Mouse (Mus musculus) ovary, postnatal 14 days (tissue): Measurements from ENCODE around the gene Klc2.
A peak's percentile ranks its signal among the peaks of the same experiment; 100 is the strongest.
"Not testable (repeated sequence)": the region's sequence is repeated elsewhere in the genome, so short reads cannot be mapped to it uniquely, and the experiment has no call there.

Experiments
- DNase-seq: peaks from one replicate; pipeline ENCODE4 v3.0.0; 2022; ENCODE audit warnings: low spot score

Gene Klc2

DNA sequence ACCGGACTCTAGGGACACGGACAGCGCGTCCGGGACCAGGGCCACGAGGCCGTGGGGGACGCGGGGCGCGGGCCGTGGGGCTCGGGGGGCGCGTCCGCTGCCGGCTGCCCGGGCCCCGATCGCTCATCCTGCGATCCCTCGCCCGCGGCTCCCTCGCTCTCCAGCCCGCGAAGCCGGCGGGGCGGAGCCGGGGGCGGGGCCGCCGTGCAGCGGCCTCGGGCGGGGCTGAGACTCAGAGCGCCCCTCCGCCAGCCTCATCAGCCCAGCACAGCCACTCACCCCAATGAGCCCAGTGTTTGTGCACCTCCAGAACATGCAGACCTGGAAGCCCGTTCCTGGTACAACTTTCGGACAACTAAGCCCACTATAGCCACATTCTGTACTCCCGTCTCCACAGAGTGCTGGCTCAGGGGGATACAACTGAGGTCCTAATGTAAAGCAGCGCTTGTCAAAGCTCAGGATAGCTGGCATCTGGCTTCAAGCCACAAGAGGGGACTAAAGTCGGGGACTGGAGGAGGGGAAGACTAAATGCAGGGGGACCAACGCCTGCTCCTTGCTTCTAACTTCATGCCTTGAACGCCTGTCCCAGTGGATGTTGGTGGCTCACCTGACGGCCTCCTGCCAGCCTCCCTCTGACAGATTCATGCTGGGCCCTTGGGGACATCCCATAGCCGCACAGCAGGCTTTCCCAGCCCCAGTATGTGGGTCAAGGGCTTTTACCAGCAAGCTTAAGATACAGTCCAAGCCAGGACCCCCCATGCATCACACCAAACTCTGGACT lies 19.8 kb downstream of the Klc2 start, which contains the start of gene Cnih2:
Gene Cnih2, minus strand, starts transcription at position 159 of the 781 bp plus-strand sequence.
- peak; percentile 55 for DNase-seq

DNA sequence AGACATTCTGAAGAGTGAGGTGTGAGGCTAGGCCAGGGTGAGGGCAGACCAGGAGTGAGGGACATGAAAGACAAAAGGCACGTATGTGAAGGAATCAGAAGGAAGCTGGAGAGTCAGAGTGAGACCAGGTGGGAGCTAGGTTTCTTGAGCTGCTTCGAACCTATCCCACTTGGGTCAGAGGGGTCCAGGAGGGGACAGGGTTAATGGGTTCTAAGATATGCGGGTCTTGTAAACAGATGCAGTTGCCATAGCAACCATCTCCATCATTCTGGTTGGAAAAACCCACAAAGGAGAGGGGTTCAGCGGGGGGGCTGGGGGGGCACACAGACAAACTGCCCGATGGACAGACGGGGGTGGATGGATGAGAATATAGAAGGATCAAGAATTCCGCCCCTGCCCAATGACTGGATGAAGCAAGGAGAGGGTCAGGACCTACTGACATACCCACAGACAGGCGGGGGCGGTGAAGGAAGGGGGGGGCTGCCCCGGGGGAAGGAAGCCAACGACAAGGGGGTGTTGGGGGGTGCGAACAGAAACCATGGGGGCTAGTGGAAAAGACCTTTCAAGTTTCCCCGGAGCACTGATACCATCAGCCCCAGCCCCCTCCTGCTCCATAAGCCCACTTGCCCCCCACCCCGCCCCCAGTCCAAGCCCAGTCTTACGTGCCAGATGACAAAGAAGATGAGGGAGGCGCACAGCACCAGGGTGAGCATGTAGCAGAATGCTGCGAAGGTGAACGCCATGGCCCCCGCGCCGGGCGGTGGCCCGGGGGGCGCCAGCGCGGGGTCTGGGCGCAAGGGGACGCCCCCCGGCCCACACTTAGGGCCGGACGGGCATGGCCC lies 20.6 kb downstream of the Klc2 start:
- no peak for DNase-seq

DNA sequence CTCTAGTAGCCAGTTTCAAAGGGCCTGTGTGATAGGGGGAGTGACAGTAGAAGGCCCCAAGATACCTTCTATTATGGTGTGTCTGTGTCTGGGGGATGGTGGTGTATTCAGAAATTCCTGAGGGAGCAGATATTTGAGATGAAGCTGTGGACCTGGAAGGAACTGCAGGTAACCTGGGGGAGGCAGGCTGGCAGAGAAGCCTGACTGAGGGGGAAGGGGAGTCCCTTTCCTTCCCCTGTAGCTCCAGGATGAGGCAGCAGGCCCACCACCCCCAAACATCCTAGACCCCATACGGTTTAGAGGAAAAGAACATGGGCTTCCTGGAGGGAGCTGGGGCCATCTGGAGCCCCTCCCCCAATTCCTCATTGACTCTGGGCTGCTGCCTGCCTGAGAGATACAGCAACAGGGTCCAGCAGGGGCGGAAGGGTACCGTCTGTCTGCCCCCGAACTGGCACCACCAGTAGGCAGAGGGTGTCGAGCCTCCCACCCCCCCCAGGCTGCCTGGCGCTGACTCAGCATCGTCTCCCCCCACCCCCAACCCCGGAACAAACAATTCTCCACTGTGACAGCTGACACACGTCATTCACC lies 22.4 kb downstream of the Klc2 start:
- DNase-seq: no peak

DNA sequence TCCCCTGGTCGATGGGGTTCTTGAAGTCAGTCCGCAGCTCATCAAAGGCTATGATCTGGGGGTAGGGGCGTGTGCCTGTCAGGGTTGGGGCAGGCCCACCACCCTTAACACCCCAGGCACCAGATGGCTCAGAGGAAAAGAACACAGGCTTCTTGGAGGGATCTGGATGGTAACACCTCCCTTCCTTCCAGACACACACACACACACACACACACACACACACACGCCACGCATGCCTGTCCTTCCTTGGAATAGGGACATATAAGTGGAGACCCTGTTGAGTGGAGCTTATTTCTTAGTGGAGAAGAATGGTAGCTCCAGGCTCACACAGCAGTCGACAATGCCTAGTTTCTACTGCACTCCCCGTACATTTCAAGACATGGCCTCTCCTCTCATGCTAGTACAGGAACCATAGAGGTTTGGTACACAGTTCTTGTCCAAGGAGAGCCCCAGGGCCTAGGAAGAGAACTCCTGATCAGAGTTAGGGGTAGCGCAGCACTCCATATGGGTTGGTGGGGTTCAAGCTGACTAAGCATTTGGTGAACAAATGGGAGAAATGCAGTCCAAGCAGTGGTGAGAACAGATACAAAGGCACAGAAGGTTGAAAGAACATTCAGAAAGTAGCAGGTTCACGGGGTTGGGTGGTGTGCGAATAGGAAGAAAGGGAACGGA lies 23.5 kb downstream of the Klc2 start:
- DNase-seq: no peak

DNA sequence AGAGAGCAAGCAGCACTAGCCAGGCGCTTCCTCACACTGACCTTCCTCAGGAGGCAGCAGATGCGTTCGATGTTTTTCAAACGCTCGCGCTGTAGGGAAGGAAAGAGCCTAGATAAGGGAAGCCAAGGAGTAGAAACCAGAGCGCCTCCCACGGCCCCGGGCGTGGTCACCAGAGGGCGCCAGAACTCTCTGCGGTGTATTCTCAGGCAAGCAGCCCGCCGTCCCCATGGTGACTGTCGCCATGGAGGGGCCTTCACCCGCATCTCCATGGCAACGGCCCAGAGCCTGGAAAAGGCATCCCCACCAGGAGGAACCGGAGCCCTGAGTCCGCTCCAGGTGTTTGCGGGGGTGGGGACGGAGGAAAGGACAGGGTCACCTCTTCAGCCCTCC lies 24.1 kb downstream of the Klc2 start:
- peak; percentile 92 for DNase-seq

DNA sequence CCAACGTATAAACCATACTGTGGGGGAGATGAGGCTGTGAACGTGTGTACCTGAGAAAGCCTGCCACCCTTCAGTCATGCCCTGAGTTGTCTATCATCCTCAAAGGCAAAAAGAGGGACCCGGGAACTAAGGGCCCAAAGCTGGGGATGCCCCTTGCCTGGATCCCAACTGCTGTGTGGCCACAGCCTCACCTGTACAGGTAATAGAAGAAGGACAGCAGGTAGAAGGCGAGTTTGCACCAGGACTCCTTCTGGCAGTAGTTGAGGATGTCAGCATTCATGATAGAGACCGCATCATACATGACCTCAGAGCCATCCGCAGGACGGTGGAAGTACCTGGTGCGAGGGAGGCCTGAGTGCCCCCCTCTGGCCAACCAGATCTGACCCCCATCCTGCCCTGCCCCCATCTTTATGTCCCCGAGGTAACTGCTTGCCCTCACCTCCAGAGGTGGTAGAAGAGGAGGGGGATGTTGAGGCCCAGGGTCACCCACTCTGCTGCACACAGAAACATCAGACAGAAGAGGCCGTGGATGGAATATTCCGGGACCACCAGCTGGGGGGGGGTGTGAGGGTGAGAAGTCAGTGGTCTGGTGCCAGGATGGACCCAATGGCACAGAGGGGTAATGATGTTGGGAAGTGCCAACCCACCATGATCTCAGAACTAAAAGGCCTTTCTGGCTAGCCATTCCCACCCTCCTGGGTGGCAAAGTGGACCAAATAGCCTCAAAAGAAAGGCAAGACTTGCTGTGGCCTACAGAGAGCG lies 24.7 kb downstream of the Klc2 start:
- no peak for DNase-seq

DNA sequence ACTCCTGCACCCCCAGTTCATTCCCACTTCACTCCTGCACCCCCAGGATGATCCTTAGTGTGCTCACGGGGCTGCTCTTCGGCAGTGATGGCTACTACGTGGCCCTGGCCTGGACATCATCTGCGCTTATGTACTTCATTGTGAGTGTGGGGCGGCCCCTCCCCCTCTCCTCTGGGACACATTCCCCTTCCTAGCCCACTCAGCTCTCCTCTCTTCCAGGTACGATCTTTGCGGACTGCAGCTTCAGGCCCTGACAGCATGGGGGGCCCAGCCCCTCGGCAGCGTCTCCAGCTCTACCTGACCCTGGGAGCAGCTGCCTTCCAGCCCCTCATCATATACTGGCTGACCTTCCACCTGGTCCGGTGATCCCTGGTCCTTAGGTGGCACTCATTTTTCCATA lies 26.3 kb downstream of the Klc2 start:
- no peak for DNase-seq

DNA sequence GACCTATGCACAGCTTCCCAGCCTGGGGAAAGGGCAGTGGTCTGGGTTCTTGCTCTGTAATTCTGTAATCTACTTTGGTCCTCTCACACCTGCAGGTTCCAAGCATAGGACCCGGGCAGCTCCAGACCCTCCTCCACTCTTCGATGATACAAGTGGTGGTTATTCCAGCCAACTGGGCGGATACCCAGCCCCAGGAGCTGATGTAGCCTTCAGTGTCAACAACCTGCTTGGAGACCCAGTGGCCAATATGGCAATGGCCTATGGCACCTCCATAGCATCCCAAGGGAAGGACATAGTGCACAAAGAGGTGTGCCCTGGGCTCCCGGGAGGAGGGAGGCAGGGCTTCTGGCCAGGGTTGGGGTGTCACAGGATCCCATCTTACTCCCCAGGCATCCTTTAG lies 29.0 kb downstream of the Klc2 start:
- no peak for DNase-seq

DNA sequence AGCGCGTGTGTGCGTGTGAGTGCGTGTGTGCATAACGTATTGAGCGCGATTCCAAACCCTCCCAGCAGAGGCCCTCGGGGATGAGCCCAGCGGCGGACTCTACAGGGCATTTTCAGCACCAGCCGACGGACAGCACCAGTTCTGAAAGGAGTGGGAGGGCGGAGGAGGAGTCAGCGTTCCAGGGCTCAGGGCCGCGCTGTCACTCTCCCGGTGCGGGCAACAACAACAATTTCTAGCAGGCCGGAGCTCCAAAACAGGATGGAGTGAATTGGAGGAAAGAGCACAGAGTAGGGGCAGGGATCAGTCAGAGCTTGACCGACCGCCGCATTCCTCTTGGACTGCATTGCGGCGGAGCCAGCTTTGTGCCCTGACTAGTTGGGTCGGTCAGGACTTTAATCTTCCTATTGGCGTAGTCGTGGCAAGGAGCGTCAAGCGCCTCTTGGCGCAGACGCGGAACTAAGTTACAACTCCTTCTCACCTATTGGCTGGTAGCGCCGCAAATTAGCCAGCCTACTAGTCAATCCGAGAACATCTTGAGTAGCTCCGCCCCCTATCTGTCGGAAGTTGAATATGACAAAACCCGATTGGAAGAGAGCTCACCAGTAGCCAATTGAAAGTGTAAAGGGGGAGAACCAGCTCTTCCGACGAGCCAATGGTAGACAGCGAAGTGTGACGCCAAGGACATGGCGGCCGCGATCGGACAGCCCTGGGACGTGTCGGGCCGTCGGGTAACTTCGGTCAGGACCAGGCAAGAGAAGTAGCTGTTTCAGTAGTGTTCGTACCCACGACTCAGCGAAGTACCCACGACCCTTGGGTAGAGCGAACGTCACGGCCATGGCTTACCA lies 30.3 kb downstream of the Klc2 start, which contains the start of gene Yif1a:
Gene Yif1a, plus strand, starts transcription at position 655 of the 845 bp plus-strand sequence.
- DNase-seq: peak; percentile 93

DNA sequence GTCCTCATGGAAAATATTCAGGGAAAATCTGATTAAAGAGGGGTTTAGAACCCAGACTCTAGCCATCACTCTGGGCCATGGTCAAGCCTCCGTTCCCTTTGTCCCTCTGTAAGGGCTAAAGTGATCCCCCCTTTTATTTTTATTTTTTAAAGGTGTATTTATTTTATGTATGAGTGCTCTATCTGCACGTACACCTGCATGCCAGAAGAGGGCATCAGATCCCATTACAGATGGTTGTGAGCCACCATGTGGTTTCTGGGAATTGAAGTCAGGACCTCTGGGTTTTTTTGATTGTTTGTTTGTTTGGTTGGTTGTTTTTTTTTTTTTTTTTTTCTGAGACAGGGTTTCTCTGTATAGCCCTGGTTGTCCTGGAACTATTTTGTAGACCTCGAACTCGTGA lies 31.8 kb downstream of the Klc2 start:
- not testable (repeated sequence) for DNase-seq

DNA sequence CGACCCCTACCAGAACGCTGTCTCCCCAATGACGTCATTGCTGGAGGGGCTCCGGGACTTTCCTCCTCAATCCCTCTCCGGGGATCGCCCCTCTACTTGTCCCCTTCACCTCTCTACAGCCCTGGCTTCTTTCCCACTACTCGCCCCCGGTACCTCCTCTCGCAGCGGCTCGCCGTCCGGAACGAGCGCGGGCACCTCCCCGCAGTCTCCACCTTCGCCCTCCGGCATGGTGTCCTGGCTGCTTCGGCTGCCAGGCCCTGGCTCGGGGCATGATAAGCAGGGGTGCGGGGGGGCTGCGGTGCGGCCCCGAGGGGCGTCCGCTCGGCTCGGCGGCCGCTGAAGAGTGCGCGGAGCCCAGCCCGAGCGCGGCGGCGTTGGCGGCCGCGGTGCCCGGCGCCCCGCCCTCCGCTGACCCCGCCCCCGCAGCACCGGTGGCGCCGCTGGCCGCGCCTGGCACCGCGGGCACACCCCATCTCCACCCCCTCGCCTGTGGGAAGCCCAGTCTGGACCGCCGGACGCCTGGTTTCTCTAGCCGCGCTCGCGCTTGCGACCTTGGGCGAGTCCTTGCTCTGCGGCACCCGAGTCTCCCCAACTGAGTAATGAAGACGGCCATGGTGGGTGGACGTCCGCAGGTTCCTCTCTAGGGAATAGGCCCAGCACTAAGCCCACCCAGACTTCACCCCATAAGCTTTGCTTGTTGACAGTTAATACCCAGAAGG lies 33.1 kb downstream of the Klc2 start, which contains the start of gene Tmem151a:
Gene Tmem151a, minus strand, starts transcription at position 387 of the 719 bp plus-strand sequence.
- no peak for DNase-seq

DNA sequence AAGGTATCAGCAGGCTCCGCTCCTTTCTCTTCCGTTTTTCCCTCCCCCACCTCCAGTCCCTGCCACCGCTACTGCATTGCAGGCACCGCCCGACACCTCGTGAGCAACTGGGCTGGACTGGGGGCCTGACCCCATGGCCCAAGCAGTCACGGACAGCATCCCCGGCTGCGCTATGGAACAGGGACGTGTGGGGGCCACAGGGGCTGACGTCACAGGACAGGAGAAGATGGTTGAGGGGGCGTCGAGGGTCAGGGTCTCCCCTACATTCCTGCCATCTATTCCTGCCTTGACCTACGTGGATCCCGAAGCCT lies 33.6 kb downstream of the Klc2 start:
- no peak for DNase-seq

DNA sequence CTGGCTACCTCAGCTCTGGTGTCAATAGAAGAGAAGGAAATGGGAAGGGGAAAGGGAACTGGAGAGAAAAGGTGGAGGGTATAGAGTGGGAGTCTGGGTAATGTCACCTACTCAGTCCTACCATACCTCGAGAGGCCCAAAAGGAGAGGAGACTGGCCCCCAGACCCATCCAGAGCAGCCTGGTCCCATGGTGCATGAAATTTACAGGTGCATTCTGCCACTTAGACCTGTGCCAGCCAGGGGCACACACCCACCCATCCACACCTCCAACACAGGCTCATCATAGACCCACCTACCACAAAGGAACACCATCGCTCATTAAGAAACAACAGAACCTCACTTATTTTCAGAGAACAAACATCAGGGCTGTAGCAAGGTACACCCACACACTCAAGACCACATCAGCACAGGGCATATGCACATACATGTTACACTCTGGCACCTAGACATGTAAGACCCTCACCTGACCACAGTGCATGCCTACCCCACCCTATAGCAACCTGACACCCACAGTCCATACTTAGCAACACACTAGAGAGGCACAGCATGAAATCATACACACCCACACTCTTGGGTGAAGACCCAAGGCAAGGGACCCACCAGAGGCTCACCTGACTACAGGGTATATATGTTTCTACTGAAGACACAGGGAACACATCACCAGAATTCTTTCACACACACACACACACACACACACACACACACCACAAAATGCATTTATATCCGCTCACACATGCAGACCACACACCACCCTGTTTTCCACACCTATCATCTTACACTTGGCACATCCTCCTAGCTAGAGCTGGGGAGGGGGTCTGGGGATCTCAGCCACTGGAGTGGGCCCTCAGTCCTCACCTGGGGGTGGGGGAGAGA lies 34.2 kb downstream of the Klc2 start:
- no peak for DNase-seq

DNA sequence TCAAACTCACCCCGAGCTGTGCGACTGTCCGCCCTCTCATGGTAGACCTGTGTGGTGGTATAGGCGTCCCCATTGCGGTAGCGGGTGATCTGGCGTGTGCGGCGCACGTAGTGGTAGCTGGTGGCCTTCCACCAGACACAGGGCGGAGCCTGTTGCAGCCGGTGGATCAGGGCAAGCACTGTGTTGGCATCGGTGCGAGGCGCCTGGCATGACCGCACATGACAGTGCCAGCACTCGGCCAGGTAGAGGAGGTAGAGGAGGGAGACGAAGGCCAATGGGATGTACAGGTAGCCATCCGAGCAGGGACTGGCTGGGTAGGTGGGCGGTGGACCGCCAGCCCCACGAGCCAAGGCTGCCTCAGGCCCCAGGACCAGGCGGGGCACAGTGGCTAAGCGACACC lies 35.8 kb downstream of the Klc2 start:
- no peak for DNase-seq

DNA sequence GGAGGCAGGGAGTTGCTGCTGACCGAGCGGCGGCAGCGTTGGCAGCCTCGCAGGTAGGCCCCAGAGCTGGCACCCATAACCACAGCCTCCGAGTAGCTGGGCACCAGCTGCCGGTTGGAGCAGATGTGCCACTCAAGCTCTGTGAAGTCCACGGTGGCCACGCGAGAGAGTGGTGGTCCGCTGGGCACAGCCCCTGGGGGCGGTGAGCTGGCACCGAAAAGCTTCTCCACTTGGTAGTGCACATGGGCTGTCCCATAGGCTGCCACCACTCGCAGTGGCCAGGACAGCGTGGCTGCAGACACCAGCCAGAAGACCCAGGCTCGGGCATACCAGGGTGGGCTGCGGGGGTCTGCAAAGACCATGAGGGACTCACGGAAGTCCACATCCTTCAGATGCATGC lies 36.4 kb downstream of the Klc2 start:
- no peak for DNase-seq

DNA sequence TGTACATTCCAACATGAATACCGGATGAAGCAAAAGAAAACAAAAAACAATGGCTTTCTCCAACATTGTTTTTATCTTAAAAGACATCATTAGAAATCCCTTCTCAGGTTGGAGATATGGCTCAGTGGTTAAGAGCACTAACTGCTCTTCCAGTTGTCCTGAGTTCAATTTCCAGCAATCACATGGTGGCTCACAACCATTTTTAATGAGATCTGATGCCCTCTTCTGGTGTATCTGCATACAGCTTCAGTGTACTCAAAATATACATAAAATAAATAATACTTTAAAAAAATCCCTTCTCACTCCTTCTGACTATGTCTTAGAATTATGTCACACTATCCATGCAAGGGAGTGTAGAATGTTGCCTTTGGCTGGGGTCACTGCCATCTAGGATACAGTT lies 39.1 kb downstream of the Klc2 start:
- no peak for DNase-seq

DNA sequence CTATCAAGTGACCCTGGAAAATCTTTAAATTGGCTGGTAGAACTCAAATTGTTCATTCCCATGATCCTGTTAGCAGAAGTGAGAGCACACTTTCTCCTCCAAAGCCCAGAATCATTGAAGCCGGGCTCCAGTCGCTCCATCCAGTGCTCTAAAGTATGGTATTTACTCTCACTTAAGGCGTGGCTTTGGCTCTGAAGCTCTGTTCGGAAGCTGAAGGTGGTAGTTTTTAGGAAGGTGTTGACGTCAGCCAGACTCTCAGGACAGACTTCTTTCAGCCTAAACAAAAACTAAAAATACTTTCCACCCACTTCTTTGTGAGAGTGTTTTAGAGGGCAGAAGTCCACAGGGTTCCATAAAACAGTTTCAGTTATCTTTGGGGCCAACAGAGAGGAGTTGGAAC lies 44.8 kb downstream of the Klc2 start:
- no peak for DNase-seq

DNA sequence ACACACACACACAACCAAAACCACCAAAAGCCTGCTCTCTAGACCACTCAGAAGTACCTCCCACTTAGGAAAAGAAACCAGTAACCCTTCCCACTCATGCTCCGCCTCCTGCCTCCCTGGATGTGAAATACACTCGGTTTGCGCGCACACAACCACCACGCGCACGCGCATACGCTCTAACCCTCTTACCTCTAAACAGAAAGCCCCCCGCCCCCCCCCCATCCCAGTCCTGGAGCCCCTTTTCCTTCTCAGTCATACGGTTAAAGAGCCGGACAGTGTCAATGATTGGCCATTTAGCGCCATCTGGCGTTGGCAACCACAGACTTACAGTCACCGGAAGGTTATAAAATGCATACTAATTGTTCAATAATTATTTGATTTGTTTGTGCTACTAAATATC lies 45.3 kb downstream of the Klc2 start:
- peak; percentile 45 for DNase-seq
